ENCODE assay signal across 16 mouse cellular contexts in genomic region chr6:122654301-122654700, GRCm38 (mm10). TPM values are rescaled to one million over a fixed set of nuclear protein-coding genes. Genes with fewer than 3 reads are reported as not detected.
DNase-seq lines count a peak whose midpoint lies in the region; ATAC-seq and TF ChIP-seq lines count a peak whose summit lies in the region.
"Had no signal": no experiment of that assay in that cellular context is flagged by ENCODE, and none has a peak within 500 bp of the region (broad histone marks: within the 10 kb centered on the region; RNA-seq: fewer than 3 reads in every experiment).

No protein-coding gene starts in this region.

- TF ChIP-seq CTCF in liver, adult 2 months (IDR thresholded peaks at IDR 0.05; ENCODE audit: low read depth, low read length), result no peak
- TF ChIP-seq CTCF in liver, postnatal 0 days (IDR thresholded peaks at IDR 0.05; ENCODE audit: low read depth), result no peak

- no peaks in the 10 kb centered on the region for H3K36me3 ChIP-seq in liver, adult 2 months (ENCODE audit: control insufficient read depth, insufficient read depth, low read length)
- no peaks in the 10 kb centered on the region for H3K36me3 ChIP-seq in liver, postnatal 0 days (replicated peaks; ENCODE audit: insufficient read depth, low read length)
- H3K36me3 ChIP-seq in forebrain, embryonic 15.5 days, result no peaks in the 10 kb centered on the region
- H3K36me3 ChIP-seq: embryonic facial prominence, embryonic 15.5 days; G1E; intestine, embryonic 15.5 days had no signal

- TF ChIP-seq EP300 in liver, postnatal 0 days (IDR thresholded peaks at IDR 0.05; ENCODE audit: low read depth), result no peak

- no peaks in the 10 kb centered on the region for H3K79me2 ChIP-seq in liver, adult 2 months (ENCODE audit: control insufficient read depth, insufficient read depth, low read length)

- H3K27me3 ChIP-seq in liver, adult 2 months (ENCODE audit: control insufficient read depth, insufficient read depth, low read length), result no peaks in the 10 kb centered on the region
- no peaks in the 10 kb centered on the region for H3K27me3 ChIP-seq in liver, postnatal 0 days (ENCODE audit: insufficient read depth, low read length)
- H3K27me3 ChIP-seq in forebrain, embryonic 15.5 days, result no peaks in the 10 kb centered on the region
- H3K27me3 ChIP-seq: embryonic facial prominence, embryonic 15.5 days; intestine, embryonic 15.5 days had no signal

- H3K4me2 ChIP-seq in liver, postnatal 0 days (ENCODE audit: low read depth, low read length), result no peak overlapping the region
- no peak overlapping the region for H3K4me2 ChIP-seq in forebrain, embryonic 15.5 days (replicated peaks)
- H3K4me2 ChIP-seq: embryonic facial prominence, embryonic 15.5 days; intestine, embryonic 15.5 days had no signal

- no peak for TF ChIP-seq POLR2A in liver, adult 2 months (IDR thresholded peaks at IDR 0.05; ENCODE audit: extremely low read depth, insufficient read depth, low read length)

- H3K4me1 ChIP-seq in liver, adult 2 months (ENCODE audit: control insufficient read depth, insufficient read depth, low read length), result no peaks in the 10 kb centered on the region
- H3K4me1 ChIP-seq in liver, postnatal 0 days (ENCODE audit: insufficient read depth), result no peaks in the 10 kb centered on the region
- H3K4me1 ChIP-seq in forebrain, embryonic 15.5 days, result no peaks in the 10 kb centered on the region
- H3K4me1 ChIP-seq: embryonic facial prominence, embryonic 15.5 days; intestine, embryonic 15.5 days had no signal

- no peak overlapping the region for H3K4me3 ChIP-seq in liver, adult 2 months (ENCODE audit: insufficient read depth, low read depth, low read length)
- H3K4me3 ChIP-seq in liver, postnatal 0 days (ENCODE audit: low read depth, low read length), result no peak overlapping the region
- H3K4me3 ChIP-seq in forebrain, embryonic 15.5 days, result no peak overlapping the region
- H3K4me3 ChIP-seq: embryonic facial prominence, embryonic 15.5 days; intestine, embryonic 15.5 days had no signal

- peak; percentile 73 for ATAC-seq in liver, postnatal 0 days
- ATAC-seq in neutrophil, adult 5-6 weeks (ENCODE audit: extremely low read depth, insufficient number of reproducible peaks, low FRiP score, poor library complexity, severe bottlenecking), result peak; percentile 67
- no peak for ATAC-seq in forebrain, embryonic 15.5 days (replicated peaks)
- ATAC-seq: intestine, embryonic 15.5 days had no signal

- 69% methylated on average over 6 of the region's 6 CpGs for WGBS in liver, adult 2 months
- WGBS in liver, postnatal 0 days (ENCODE audit: insufficient replicate concordance), result 39% methylated on average over 6 of the region's 6 CpGs
- WGBS in forebrain, embryonic 15.5 days, result 83% methylated on average over 6 of the region's 6 CpGs

- H3K9ac ChIP-seq in liver, adult 2 months (ENCODE audit: low read depth, low read length), result no peak overlapping the region
- H3K9ac ChIP-seq in liver, postnatal 0 days (replicated peaks), result no peak overlapping the region
- H3K9ac ChIP-seq in forebrain, embryonic 15.5 days (replicated peaks), result no peak overlapping the region
- H3K9ac ChIP-seq: embryonic facial prominence, embryonic 15.5 days; intestine, embryonic 15.5 days had no signal

- no peak overlapping the region for H3K27ac ChIP-seq in liver, adult 2 months (replicated peaks; ENCODE audit: insufficient read depth, low read depth, low read length)
- H3K27ac ChIP-seq in liver, postnatal 0 days (ENCODE audit: low read depth), result peak overlapping the region; percentile 0; the same call in 1 of the 2 replicates
- no peak overlapping the region for H3K27ac ChIP-seq in forebrain, embryonic 15.5 days (replicated peaks)
- H3K27ac ChIP-seq: embryonic facial prominence, embryonic 15.5 days; intestine, embryonic 15.5 days had no signal

- H3K9me3 ChIP-seq in liver, postnatal 0 days (ENCODE audit: low read length), result no peaks in the 10 kb centered on the region
- no peaks in the 10 kb centered on the region for H3K9me3 ChIP-seq in forebrain, embryonic 15.5 days
- H3K9me3 ChIP-seq: embryonic facial prominence, embryonic 15.5 days; G1E; intestine, embryonic 15.5 days had no signal

- DNase-seq in liver, adult 2 months (ENCODE audit: extremely low read depth, low read depth, low spot score), result peak; percentile 47
- DNase-seq in liver (no peak), MEL-GATA-1-ER (ENCODE audit: extremely low read depth, low read depth) (peak; percentile 56)
- DNase-seq in liver, postnatal 0 days, result no peak
- no peak for DNase-seq in kidney, adult 18-20 months
- DNase-seq: adrenal gland, postnatal 10 days; cerebellum, adult 8-10 months had no signal

RNA-seq across cellular contexts. Expression of gene Dppa3, which starts 28.1 kb away (rescaled TPM):
- not detected in 2 replicates for total RNA-seq in liver, adult 2 months (2014; rRNA removed)
- polyA plus RNA-seq in liver, adult 2 months (2012; rRNA removed), result not detected in 2 replicates
- 0.16 TPM in 1 of 2 replicates, not detected in the other for polyA plus RNA-seq in liver, postnatal 0 days (2015; fragmentation: Nextera tagmentation; extraction: Ambion mirVana)
- not detected in 2 replicates for total RNA-seq in neutrophil, adult 5-6 weeks (2017)
- polyA plus RNA-seq in forebrain, embryonic 15.5 days (2015; fragmentation: Nextera tagmentation; extraction: Ambion mirVana), result not detected in 2 replicates
- total RNA-seq: adrenal gland, postnatal 10 days; G1E; layer of hippocampus, postnatal 14 days; midbrain, postnatal 0 days had no signal
- polyA plus RNA-seq: embryonic facial prominence, embryonic 15.5 days; frontal cortex, adult 2 months; G1E; intestine, embryonic 15.5 days; midbrain, postnatal 0 days; stomach, embryonic 14.5 days had no signal

RNA-seq across cellular contexts. Expression of gene Gdf3, which starts 44.4 kb away (rescaled TPM):
- not detected in 2 replicates for total RNA-seq in liver, adult 2 months (2014; rRNA removed)
- 0.05 TPM in 1 of 2 replicates, not detected in the other for polyA plus RNA-seq in liver, adult 2 months (2012; rRNA removed)
- 0.47 and 1.0 TPM in 2 replicates for polyA plus RNA-seq in liver, postnatal 0 days (2015; fragmentation: Nextera tagmentation; extraction: Ambion mirVana)
- total RNA-seq in neutrophil, adult 5-6 weeks (2017), result 0.23 and 0.25 TPM in 2 replicates
- polyA plus RNA-seq in forebrain, embryonic 15.5 days (2015; fragmentation: Nextera tagmentation; extraction: Ambion mirVana), result not detected in 2 replicates
- total RNA-seq: adrenal gland, postnatal 10 days; layer of hippocampus, postnatal 14 days; midbrain, postnatal 0 days had no signal
- polyA plus RNA-seq: frontal cortex, adult 2 months; midbrain, postnatal 0 days; stomach, embryonic 14.5 days had no signal

RNA-seq across cellular contexts. Expression of gene Apobec1, which starts 52.1 kb away (rescaled TPM):
- total RNA-seq in liver, adult 2 months (2014; rRNA removed), result 17.3 and 21.9 TPM in 2 replicates
- polyA plus RNA-seq in liver, adult 2 months (2012; rRNA removed), result 16.3 and 18.2 TPM in 2 replicates
- 11.9 and 12.3 TPM in 2 replicates for polyA plus RNA-seq in liver, postnatal 0 days (2015; fragmentation: Nextera tagmentation; extraction: Ambion mirVana)
- 115 and 128 TPM in 2 replicates for total RNA-seq in neutrophil, adult 5-6 weeks (2017)
- 4.5 and 4.9 TPM in 2 replicates for polyA plus RNA-seq in forebrain, embryonic 15.5 days (2015; fragmentation: Nextera tagmentation; extraction: Ambion mirVana)

RNA-seq across cellular contexts. Expression of gene Nanog, which starts 53.0 kb away (rescaled TPM):
- not detected in 2 replicates for total RNA-seq in liver, adult 2 months (2014; rRNA removed)
- polyA plus RNA-seq in liver, adult 2 months (2012; rRNA removed), result not detected in 2 replicates
- not detected in 2 replicates for polyA plus RNA-seq in liver, postnatal 0 days (2015; fragmentation: Nextera tagmentation; extraction: Ambion mirVana)
- not detected in 2 replicates for total RNA-seq in neutrophil, adult 5-6 weeks (2017)
- 0.09 and 0.29 TPM in 2 replicates for polyA plus RNA-seq in forebrain, embryonic 15.5 days (2015; fragmentation: Nextera tagmentation; extraction: Ambion mirVana)
- total RNA-seq: adrenal gland, postnatal 10 days; layer of hippocampus, postnatal 14 days had no signal
- polyA plus RNA-seq: G1E had no signal

Comparison
In these comparisons a context has a peak if more than half of its experiments do, and no peak if none do; other contexts are left out.
1. DNase-seq: peak in liver, adult 2 months (single experiment) and MEL-GATA-1-ER (single experiment); none in liver (single experiment), liver, postnatal 0 days (single experiment) and kidney, adult 18-20 months (single experiment).